Mouse (Mus musculus) layer of hippocampus, adult 11-12 months (tissue): ENCODE measurements around the gene Acap2.

ENCODE experiments used
- DNase-seq: peaks from one replicate; pipeline ENCODE4 v3.0.0; 2022; ENCODE audit warnings: low spot score

Gene Acap2

GRCm38 (mm10) chr16:31080573-31081051 lies 120.4 kb downstream of the Acap2 start:
- peak; percentile 54 for DNase-seq

GRCm38 (mm10) chr16:31077396-31077795 lies 123.6 kb downstream of the Acap2 start:
- DNase-seq, result no peak

- DNase-seq, result no peak
These were observed 124.6 kb downstream of the Acap2 start for GRCm38 (mm10) chr16:31076436-31076835.

- DNase-seq, result no peak
These were observed 126.6 kb downstream of the Acap2 start for GRCm38 (mm10) chr16:31074324-31074908.

- no peak for DNase-seq
These were observed 129.3 kb downstream of the Acap2 start for GRCm38 (mm10) chr16:31071731-31072130.

- DNase-seq, result peak; percentile 85
These were observed 130.5 kb downstream of the Acap2 start for GRCm38 (mm10) chr16:31070358-31071133.

GRCm38 (mm10) chr16:31069211-31070166 lies 131.6 kb downstream of the Acap2 start:
- no peak for DNase-seq

GRCm38 (mm10) chr16:31068280-31068679 lies 132.8 kb downstream of the Acap2 start:
- DNase-seq, result no peak

- peak; percentile 38 for DNase-seq
These were observed 134.5 kb downstream of the Acap2 start for GRCm38 (mm10) chr16:31066344-31067098.

- no peak for DNase-seq
These were observed 136.3 kb downstream of the Acap2 start for GRCm38 (mm10) chr16:31064782-31065181.

- DNase-seq, result no peak
These were observed 138.1 kb downstream of the Acap2 start for GRCm38 (mm10) chr16:31062918-31063317.

- DNase-seq, result no peak
These were observed 139.7 kb downstream of the Acap2 start for GRCm38 (mm10) chr16:31061246-31061880.

GRCm38 (mm10) chr16:31060714-31061113 lies 140.3 kb downstream of the Acap2 start:
- DNase-seq, result no peak

- no peak for DNase-seq
These were observed 140.8 kb downstream of the Acap2 start for GRCm38 (mm10) chr16:31060226-31060625.

GRCm38 (mm10) chr16:31059730-31060129 lies 141.3 kb downstream of the Acap2 start:
- DNase-seq, result no peak

- no peak for DNase-seq
These were observed 148.2 kb downstream of the Acap2 start for GRCm38 (mm10) chr16:31052812-31053211.

- no peak for DNase-seq
These were observed 148.8 kb downstream of the Acap2 start for GRCm38 (mm10) chr16:31052177-31052726.

- DNase-seq, result no peak
These were observed 150.3 kb downstream of the Acap2 start for GRCm38 (mm10) chr16:31050701-31051100.

- no peak for DNase-seq
These were observed 152.9 kb downstream of the Acap2 start for GRCm38 (mm10) chr16:31048194-31048593.

- DNase-seq, result peak; percentile 44
These were observed 153.7 kb downstream of the Acap2 start for GRCm38 (mm10) chr16:31047186-31047898.
